Mouse (Mus musculus) monocyte, adult 2 months (primary cell): ENCODE measurements around the gene Col6a2.

Experiments used
- DNase-seq, 2 experiments: peaks; one replicate each; pipeline ENCODE4 v3.0.0; 2022; ENCODE audit warnings: low spot score in 2 of 2, low read depth in 1 of 2

Gene Col6a2

GRCm38 (mm10) chr10:76622928-76623680 is at the start of gene Col6a2:
Gene Col6a2, minus strand, starts transcription at chr10:76623630.
- no peak for DNase-seq

- DNase-seq = no peak
Observed at GRCm38 (mm10) chr10:76671939-76672338, 48.5 kb upstream of the Col6a2 start.

- DNase-seq = no peak
Observed at GRCm38 (mm10) chr10:76668947-76669284, 45.5 kb upstream of the Col6a2 start.

GRCm38 (mm10) chr10:76668261-76668946 is 45.0 kb upstream of the Col6a2 start:
- no peak for DNase-seq

- DNase-seq = no peak
Observed at GRCm38 (mm10) chr10:76667197-76667805, 43.9 kb upstream of the Col6a2 start.

GRCm38 (mm10) chr10:76665551-76665950 is 42.1 kb upstream of the Col6a2 start:
- no peak for DNase-seq

- no peak for DNase-seq
Observed at GRCm38 (mm10) chr10:76664156-76665115, 41.0 kb upstream of the Col6a2 start.

- DNase-seq = no peak
Observed at GRCm38 (mm10) chr10:76653345-76654336, 30.2 kb upstream of the Col6a2 start.

GRCm38 (mm10) chr10:76650662-76651342 is 27.4 kb upstream of the Col6a2 start:
- no peak for DNase-seq

- DNase-seq = no peak
Observed at GRCm38 (mm10) chr10:76648738-76649137, 25.3 kb upstream of the Col6a2 start.

- no peak for DNase-seq
Observed at GRCm38 (mm10) chr10:76647390-76647789, 24.0 kb upstream of the Col6a2 start.

- no peak for DNase-seq
Observed at GRCm38 (mm10) chr10:76645686-76646085, 22.3 kb upstream of the Col6a2 start.

- DNase-seq = no peak
Observed at GRCm38 (mm10) chr10:76645066-76645465, 21.6 kb upstream of the Col6a2 start.

- DNase-seq = no peak
Observed at GRCm38 (mm10) chr10:76643999-76644398, 20.6 kb upstream of the Col6a2 start.

GRCm38 (mm10) chr10:76643446-76643845 is 20.0 kb upstream of the Col6a2 start:
- DNase-seq = no peak

- DNase-seq = no peak
Observed at GRCm38 (mm10) chr10:76642628-76643434, 19.4 kb upstream of the Col6a2 start.

GRCm38 (mm10) chr10:76641894-76642627 is 18.6 kb upstream of the Col6a2 start:
- no peak for DNase-seq

- DNase-seq = no peak
Observed at GRCm38 (mm10) chr10:76639952-76640351, 16.5 kb upstream of the Col6a2 start.
